Mouse (Mus musculus) CD4-positive, CD25-positive, alpha-beta regulatory T cell, adult 9 weeks (primary cell): ENCODE data around the gene 3830406C13Rik. TPM values are rescaled to one million over a fixed set of nuclear protein-coding genes. Genes with fewer than 3 reads are reported as not detected.

Experiments used
- polyA plus RNA-seq: library from polyadenylated mRNA; unstranded; fragments of 100-300 nt; shearing (Covaris generic); gene quantifications from one replicate; pipeline ENCODE4 v1.2.1, GENCODE M21; 2017

The 3830406C13Rik gene
- polyA plus RNA-seq = 78.8 TPM

DNA sequence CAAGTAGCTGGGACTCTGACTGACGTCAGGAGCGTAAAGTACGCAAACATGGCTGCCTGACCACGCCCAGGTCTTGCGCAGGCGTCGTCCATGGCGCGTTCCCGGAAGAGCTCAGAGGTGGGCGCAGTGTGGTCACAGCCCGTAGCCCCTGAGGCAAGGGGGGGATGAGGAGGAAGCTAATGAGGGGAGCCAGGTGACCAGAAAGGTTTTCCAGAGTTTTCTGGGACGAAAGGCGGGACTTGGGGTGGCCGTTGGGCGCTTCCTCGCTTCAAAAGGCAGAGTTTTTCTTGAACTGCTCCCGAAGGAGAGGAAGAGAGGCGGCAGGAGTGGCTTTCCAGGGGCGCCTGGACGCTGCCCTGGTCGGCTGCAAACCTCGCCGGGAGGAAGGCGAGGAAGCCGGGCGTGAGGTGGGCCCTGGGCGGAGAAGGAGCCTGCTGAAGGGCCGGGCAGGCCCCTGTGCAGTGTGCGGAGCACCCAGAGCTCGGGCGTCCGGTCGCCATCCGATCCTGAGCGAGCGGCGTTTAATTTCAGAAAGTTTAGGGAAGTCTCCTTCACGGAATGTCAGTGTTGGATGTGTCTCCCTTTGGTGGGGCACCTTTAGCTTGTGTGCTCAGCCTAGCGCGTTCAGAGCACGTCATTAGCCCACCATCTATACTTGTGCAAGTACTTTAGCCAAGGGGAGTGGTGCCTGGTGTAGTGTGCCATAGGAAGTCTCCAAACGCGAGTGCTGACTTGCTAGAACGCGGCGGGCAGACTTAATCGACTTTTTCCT is at the start of gene 3830406C13Rik:
3830406C13Rik (plus strand) TSS at position 33 of the 772 bp plus-strand sequence.

DNA sequence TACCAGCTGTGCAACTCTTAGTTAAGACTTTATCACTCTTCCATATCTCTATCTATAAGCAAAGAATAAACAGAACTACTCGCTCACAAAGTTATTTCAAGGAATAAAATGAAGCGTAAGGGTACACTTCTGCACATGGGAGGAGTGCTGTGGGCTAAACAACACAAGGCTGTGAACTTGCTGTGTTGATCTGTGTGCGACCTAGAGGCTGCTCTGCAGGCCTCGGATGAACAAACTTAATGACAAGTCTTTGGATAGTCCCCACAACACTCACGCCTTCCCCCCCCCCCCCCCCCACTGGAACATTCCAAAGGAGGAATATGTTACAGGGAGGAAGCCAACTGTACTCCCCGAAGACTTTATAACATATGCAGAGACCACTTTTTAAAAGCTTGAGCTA is 332 bp upstream of the 3830406C13Rik start, which contains the start of gene Gm49355:
Gm49355 (plus strand) TSS at position 336 of the 400 bp plus-strand sequence.

DNA sequence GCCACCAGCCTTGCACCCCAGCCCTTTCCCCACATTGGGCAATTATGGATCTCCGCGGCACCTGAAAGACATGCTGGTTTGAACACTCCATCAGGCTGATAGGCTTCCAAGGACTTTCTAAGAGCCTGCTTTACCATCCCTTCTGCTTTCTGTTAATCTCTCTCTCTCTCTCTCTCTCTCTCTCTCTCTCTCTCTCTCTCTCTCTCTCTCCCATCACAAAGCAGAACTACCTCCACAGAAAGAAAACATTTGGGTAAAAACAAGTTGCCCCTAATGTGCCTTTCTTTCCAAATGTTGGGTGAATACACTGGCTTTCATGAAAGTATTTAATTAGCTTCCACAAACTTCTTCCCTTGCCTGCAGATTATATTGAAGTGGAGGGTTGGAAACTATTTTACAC is 64.1 kb downstream of the 3830406C13Rik start, which contains the start of gene Fezf2:
Fezf2 (minus strand) TSS at position 101 of the 400 bp plus-strand sequence.

Other genes with a start within 250 kb of the 3830406C13Rik start
- 0.20 TPM for gene Gm49355, start 197 bp upstream of the 3830406C13Rik start, polyA plus RNA-seq
- not detected for gene Fezf2, start 64.0 kb downstream of the 3830406C13Rik start, polyA plus RNA-seq